Mouse (Mus musculus) erythroblast, embryonic 14.5 days (primary cell): ENCODE data around the gene Rnase11.

Experiments used
- GATA1 ChIP-seq: IDR thresholded peaks from 2 replicates; pipeline ENCODE4 v1.6.1; 2012; ENCODE audit warnings: low read length, inconsistent platforms, mixed read lengths
- TAL1 ChIP-seq: IDR thresholded peaks from 3 replicates; pipeline ENCODE4 v1.6.1; 2012; ENCODE audit warnings: low read length, inconsistent platforms, mixed read lengths

- no peak for TF ChIP-seq GATA1
- TF ChIP-seq TAL1: no peak
These were observed 31.1 kb upstream of the Rnase11 start for GRCm38 (mm10) chr14:51081035-51081434.
